Mouse (Mus musculus): ENCODE measurements around the gene Bcl6.

- TF ChIP-seq CTCF (conservative IDR thresholded peaks at IDR 0.05; ENCODE audit: low read length), result no peak
- TF ChIP-seq NANOG (IDR thresholded peaks at IDR 0.05; ENCODE audit: borderline replicate concordance, low read length), result no peak
These were observed 7.7 kb upstream of the Bcl6 start for GRCm38 (mm10) chr16:23996342-23996741.
